Mouse (Mus musculus) myocyte (in vitro differentiated cells): ENCODE measurements at regions not wholly inside any gene's neighbourhood (a gene's known extent, or its start where the extent isn't known, plus 50 kb on each side); places are given as distances from the start of the nearest gene placed in this dataset.

Source experiments
- H3K27me3 ChIP-seq: one replicate; pipeline ENCODE4 v1.6.1; 2011; ENCODE audit not compliant: control insufficient read depth, insufficient read depth, insufficient read length
- H3K36me3 ChIP-seq: one replicate; pipeline ENCODE4 v1.6.1; 2011; ENCODE audit not compliant: control insufficient read depth, insufficient read depth
- H3K4me2 ChIP-seq: one replicate; pipeline ENCODE4 v1.6.1; 2011; ENCODE audit warnings: low read depth, control low read depth
- H3K4me3 ChIP-seq: one replicate; pipeline ENCODE4 v1.5.1; 2011; ENCODE audit warnings: mild to moderate bottlenecking, control low read depth, moderate library complexity
- H3K79me2 ChIP-seq: one replicate; pipeline ENCODE4 v1.6.1; 2011; ENCODE audit not compliant: control insufficient read depth, insufficient read depth
- H3ac ChIP-seq: one replicate; pipeline ENCODE4 v1.6.1; 2011; ENCODE audit not compliant: control insufficient read depth, insufficient read length
- CEBPB ChIP-seq: IDR thresholded peaks from 2 replicates; pipeline ENCODE4 v1.6.1; 2011; ENCODE audit warnings: mild to moderate bottlenecking, moderate library complexity; ENCODE audit not compliant: poor library complexity, insufficient read depth, severe bottlenecking
- E2F4 ChIP-seq: IDR thresholded peaks from one replicate; pipeline ENCODE4 v1.6.1; 2011; ENCODE audit warnings: mild to moderate bottlenecking, control low read depth, moderate library complexity; ENCODE audit not compliant: insufficient read depth
- MAX ChIP-seq: IDR thresholded peaks from one replicate; pipeline ENCODE4 v1.6.1; 2011; ENCODE audit warnings: low read depth, mild to moderate bottlenecking, control low read depth
- MYOD1 ChIP-seq, 3 experiments: IDR thresholded peaks; one replicate each; pipeline ENCODE4 v1.6.1; 2011; ENCODE audit warnings: control low read depth in 2 of 3, low read depth in 2 of 3, mild to moderate bottlenecking in 2 of 3, moderate library complexity in 1 of 3; ENCODE audit not compliant: insufficient read length in 2 of 3, control insufficient read depth in 1 of 3
- MYOG ChIP-seq, 3 experiments: IDR thresholded peaks; one replicate each; pipeline ENCODE4 v1.6.1; 2011; ENCODE audit warnings: control low read depth in 2 of 3, low read depth in 2 of 3, mild to moderate bottlenecking in 2 of 3; ENCODE audit not compliant: insufficient read length in 2 of 3, control insufficient read depth in 1 of 3, insufficient read depth in 1 of 3
- POLR2A ChIP-seq: IDR thresholded peaks from one replicate; pipeline ENCODE4 v1.6.1; 2011; ENCODE audit warnings: low read depth, mild to moderate bottlenecking, control low read depth, moderate library complexity; ENCODE audit not compliant: insufficient read length
- POLR2AphosphoS2 ChIP-seq: IDR thresholded peaks from one replicate; pipeline ENCODE4 v1.6.1; 2011; ENCODE audit warnings: low read depth, control low read depth; ENCODE audit not compliant: insufficient read length
- REST ChIP-seq: IDR thresholded peaks from one replicate; pipeline ENCODE4 v1.6.1; 2011; ENCODE audit warnings: mild to moderate bottlenecking, control low read depth, moderate library complexity; ENCODE audit not compliant: insufficient read depth, insufficient read length
- SRF ChIP-seq: IDR thresholded peaks from one replicate; pipeline ENCODE4 v1.6.1; 2011; ENCODE audit warnings: low read depth; ENCODE audit not compliant: control insufficient read depth, insufficient read length
- TCF3 ChIP-seq: IDR thresholded peaks from one replicate; pipeline ENCODE4 v1.6.1; 2011; ENCODE audit warnings: low read depth, control low read depth; ENCODE audit not compliant: insufficient read length
- USF1 ChIP-seq: IDR thresholded peaks from one replicate; pipeline ENCODE4 v1.6.1; 2011; ENCODE audit warnings: low read depth, mild to moderate bottlenecking, control low read depth, moderate library complexity

DNA sequence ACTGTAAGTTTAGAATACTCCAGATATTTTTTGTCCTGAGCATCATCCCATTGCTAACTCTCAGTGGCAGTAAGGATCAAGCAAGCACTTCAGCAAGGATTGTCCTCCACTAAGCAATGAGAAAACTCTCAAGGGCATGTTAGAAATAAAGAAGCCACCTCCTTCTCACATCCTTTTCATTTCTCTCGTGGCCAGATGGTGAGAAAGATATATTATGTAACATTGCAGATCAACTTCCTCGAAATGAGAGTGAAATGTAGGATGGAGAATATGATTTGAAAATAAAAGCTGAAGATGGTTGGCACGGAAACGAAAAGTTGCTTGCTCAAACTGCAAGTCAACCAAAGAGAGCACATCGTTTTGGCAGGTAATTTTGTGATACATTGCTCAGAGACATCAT is 1417.8 kb downstream of the Stim2 start:
- no peaks in the 10 kb centered on the region for H3K27me3 ChIP-seq
- no peaks in the 10 kb centered on the region for H3K79me2 ChIP-seq
- no peak overlapping the region for H3ac ChIP-seq
- H3K4me2 ChIP-seq, result no peak overlapping the region
- no peaks in the 10 kb centered on the region for H3K36me3 ChIP-seq
- no peak overlapping the region for H3K4me3 ChIP-seq
- TF ChIP-seq MYOD1 (IDR thresholded peaks at IDR 0.05; ENCODE audit: control insufficient read depth in 1 of 3, insufficient read length in 2 of 3, low read depth in 2 of 3) (no peak), E2F4 (no peak), REST (no peak), USF1 (no peak), POLR2AphosphoS2 (no peak), MYOG (IDR thresholded peaks at IDR 0.05; ENCODE audit: control insufficient read depth in 1 of 3, insufficient read depth in 1 of 3, insufficient read length in 2 of 3, low read depth in 2 of 3) (no peak), CEBPB (no peak)

DNA sequence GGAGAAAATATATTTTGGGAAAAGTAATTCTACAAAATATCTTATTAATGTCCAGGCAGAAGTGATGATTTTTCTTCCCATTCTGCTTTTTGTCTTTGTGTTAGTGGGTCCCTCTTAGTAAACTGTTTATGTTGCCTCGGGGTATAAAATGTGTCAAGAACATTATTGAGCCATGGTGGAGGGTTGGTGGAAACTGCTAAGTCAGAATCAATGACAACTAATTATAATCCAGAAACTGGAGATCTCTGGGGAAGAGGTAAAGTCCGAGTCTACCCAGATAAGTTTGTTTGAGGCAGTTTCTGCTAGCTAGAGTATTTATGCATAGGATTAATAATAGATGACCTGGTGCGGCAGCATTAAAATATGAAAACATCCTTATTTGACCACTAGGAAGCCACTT is 1440.9 kb downstream of the Stim2 start:
- H3K36me3 ChIP-seq, result no peaks in the 10 kb centered on the region
- TF ChIP-seq MYOG (IDR thresholded peaks at IDR 0.05; ENCODE audit: control insufficient read depth in 1 of 3, insufficient read depth in 1 of 3, insufficient read length in 2 of 3, low read depth in 2 of 3) (no peak), MAX (no peak), TCF3 (no peak), USF1 (no peak), CEBPB (no peak), MYOD1 (IDR thresholded peaks at IDR 0.05; ENCODE audit: control insufficient read depth in 1 of 3, insufficient read length in 2 of 3, low read depth in 2 of 3) (no peak), POLR2AphosphoS2 (no peak)
- no peaks in the 10 kb centered on the region for H3K27me3 ChIP-seq
- H3K4me3 ChIP-seq, result no peak overlapping the region
- H3ac ChIP-seq, result no peak overlapping the region
- no peak overlapping the region for H3K4me2 ChIP-seq
- H3K79me2 ChIP-seq, result no peaks in the 10 kb centered on the region

DNA sequence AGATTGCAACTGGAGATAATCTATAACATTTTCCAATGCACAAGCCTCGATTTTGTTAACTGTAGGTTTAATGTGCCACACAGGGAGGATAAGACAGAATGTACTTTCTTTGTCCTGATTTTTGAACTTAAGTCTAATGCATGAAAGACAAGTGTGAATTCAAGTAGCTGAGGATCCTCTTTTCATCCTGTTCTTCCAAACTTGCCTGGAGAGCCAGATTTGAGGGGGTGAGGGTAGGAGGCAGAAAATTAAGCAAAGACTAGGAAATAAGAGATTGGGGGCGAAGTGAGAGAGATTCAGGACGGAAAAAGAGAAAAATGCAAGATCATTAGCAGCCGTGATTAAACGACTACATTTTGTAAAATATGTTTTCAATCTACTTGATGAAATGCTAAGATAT is 1450.8 kb downstream of the Stim2 start:
- Histone ChIP-seq H3K4me3 (no peak overlapping the region), H3K4me2 (no peak overlapping the region), H3ac (no peak overlapping the region), H3K36me3 (no peaks in the 10 kb centered on the region), H3K27me3 (no peaks in the 10 kb centered on the region), H3K79me2 (no peaks in the 10 kb centered on the region)
- TF ChIP-seq REST, result no peak
- TF ChIP-seq MYOG (IDR thresholded peaks at IDR 0.05; ENCODE audit: control insufficient read depth in 1 of 3, insufficient read depth in 1 of 3, insufficient read length in 2 of 3, low read depth in 2 of 3), result no peak
- no peak for TF ChIP-seq POLR2A
- no peak for TF ChIP-seq SRF
- no peak for TF ChIP-seq CEBPB
- no peak for TF ChIP-seq MAX
- no peak for TF ChIP-seq USF1
- no peak for TF ChIP-seq TCF3
